Mouse (Mus musculus) A20 (cell line): Measurements from ENCODE around the gene Smim8.

Experiments used
- DNase-seq: peaks from one replicate; pipeline ENCODE4 v3.0.0-alpha.2; 2011; ENCODE audit warnings: low read depth, low spot score

Smim8 gene

GRCm38 (mm10) chr4:34720127-34720895 is 57.9 kb downstream of the Smim8 start:
- DNase-seq, result no peak

GRCm38 (mm10) chr4:34719421-34719820 is 58.8 kb downstream of the Smim8 start:
- DNase-seq, result no peak
